Mouse (Mus musculus): ENCODE data around the gene Spin2-ps6. TPM values are rescaled to one million over a fixed set of nuclear protein-coding genes. Genes with fewer than 3 reads are reported as not detected.
"Not testable (repeated sequence)": the region's sequence is repeated elsewhere in the genome, so short reads cannot be mapped to it uniquely, and the experiment has no call there.

Spin2-ps6 gene
- total RNA-seq (2017), result not detected in 2 replicates

- not testable (repeated sequence) for ATAC-seq (ENCODE audit: extremely low read depth, insufficient number of reproducible peaks, low FRiP score, poor library complexity, severe bottlenecking)
Observed at GRCm38 (mm10) chrX:33234569-33234968, at the start of gene Spin2-ps6. Spin2-ps6 (plus strand) TSS chrX:33234869.

Other genes starting within 250 kb of the Spin2-ps6 start
- gene Btbd35f12, start 78.5 kb downstream of the Spin2-ps6 start, total RNA-seq (2017), result not detected in 2 replicates